Mouse (Mus musculus): ENCODE data around the gene Cep112.

Cep112 gene

GRCm38 (mm10) chr11:108900718-108901488, 475.9 kb downstream of the Cep112 start:
- DNase-seq (ENCODE audit: low read depth in 2 of 2, low spot score in 2 of 2) = no peak

GRCm38 (mm10) chr11:108901670-108902069, 476.7 kb downstream of the Cep112 start:
- no peak for DNase-seq (ENCODE audit: low read depth in 2 of 2, low spot score in 2 of 2)

DNA sequence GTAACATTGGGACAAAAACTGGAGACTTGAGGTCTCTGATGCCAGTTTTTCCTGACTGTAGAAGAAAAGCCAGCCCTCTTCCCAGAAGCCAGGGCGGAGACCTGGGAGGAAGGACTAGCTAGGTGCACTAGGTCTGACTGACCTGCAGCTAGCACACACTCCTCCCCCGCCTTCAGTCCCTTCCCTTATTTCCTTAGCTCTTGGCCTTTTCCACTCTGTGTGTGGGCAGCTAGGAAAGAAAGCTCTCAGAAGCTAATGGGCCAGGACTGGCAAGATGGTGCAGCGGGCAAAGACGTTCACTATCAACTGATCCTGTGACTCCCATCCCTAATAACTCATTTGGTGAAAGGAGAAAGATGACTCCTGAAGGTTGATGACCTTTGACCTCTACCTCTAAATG, 477.3 kb downstream of the Cep112 start:
- no peak for DNase-seq (ENCODE audit: low read depth in 2 of 2, low spot score in 2 of 2)

DNA sequence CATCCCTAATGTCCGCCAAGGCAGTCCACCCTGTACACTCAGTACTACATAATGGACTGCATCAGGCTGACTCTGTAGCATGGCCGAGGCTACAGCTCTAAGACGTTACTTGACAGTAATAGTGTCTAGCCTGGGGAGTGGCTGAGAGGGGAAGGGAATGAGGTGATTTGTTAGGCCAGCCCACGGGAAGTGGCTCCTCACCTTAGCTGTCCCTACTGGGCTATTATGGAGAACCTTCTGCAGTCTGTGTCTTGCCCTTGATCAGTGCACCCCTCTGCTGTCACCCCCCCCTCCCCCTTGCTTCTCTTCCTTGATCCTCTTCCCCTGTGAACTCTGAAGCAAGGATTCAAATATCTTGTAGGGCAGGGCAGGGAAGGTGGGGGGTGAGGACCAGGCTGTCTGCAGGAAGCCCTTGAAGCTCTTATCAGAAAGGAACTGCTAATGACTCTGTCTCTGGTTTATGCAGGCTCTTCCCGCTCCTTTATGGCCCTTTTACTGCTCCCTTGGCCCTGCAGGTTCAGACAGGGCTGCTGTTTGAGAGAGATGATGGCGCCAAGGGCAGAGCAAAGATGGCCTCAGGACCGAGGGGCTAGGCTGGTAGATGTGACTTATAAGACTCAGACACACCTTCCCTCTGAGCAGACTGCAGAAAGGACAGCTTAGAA, 481.7 kb downstream of the Cep112 start:
- no peak for DNase-seq (ENCODE audit: low read depth in 2 of 2, low spot score in 2 of 2)

DNA sequence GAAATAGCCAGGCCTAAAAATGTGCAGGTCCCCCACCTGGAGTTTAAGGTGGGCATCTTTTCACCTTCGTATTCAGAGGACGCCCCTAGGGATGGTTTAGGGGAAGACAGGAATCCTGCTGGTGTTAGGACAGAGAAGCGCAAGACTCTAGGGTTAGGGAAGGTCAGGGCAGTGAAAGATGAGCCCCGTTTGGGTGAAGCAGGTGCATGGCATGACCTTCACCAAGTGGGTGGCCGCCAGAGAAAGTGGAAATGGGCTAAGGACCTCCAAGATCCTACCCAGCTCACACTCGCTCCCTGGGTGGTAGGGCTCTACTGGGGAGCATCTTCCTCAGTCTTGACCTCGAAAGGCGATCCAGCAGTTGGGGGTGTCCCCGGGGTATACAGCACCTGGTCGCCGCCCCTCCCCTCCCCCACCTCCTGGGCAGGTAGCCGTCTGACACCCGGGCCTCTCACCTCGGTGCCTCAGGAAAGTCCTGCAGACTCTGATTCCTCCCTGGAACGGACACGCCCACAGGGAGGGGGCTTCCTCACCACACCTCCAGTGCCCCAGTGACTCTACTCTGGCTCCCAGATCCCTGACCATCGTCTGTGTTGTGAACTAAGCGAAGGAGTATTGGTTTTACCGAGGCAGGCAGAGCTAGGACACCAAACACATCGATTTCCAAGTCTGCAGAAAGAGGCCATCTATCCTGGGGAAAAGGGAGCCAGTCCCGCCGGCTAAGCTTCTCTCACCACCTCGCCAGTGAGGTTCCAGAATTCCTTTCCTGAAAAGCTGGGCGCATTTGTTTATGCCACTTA, 484.6 kb downstream of the Cep112 start:
- no peak for DNase-seq (ENCODE audit: low read depth in 2 of 2, low spot score in 2 of 2)

All from CD8-positive naive resting alpha-beta T cell, adult 2 months (primary cell).